Comparison of ENCODE assay signal across 40 mouse cellular contexts in the genomic region with DNA sequence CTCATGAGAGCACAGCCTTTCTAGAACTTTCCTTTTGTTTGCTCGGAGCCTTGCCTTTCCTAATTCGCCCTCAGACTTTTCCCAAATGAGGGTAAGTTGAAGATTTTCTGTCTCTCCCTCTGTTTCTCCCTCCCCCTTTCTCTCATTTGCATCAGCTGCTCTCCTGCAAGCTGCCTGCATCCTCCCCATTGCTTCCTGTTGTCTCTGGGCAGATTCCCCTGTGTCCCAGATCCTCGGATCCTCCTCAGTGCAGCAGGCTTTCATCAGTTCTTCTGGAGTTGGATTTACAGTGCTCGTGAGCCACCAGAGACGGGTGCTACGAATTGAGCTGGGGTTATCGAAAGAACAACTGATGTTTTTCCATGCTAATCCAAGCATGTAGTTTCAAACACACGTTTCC. TPM values are rescaled to one million over a fixed set of nuclear protein-coding genes. Genes with fewer than 3 reads are reported as not detected.
"Had no signal": no experiment of that assay in that cellular context is flagged by ENCODE, and none has a peak within 500 bp of the region (broad histone marks: within the 10 kb centered on the region; RNA-seq: fewer than 3 reads in every experiment).

No protein-coding gene starts in this region.

- H3K9ac ChIP-seq: heart, embryonic 12.5 days; hindbrain, embryonic 12.5 days; hindbrain, embryonic 14.5 days; intestine, embryonic 15.5 days; limb, embryonic 13.5 days; limb, embryonic 15.5 days had no signal

- H3K4me1 ChIP-seq: heart, embryonic 12.5 days; hindbrain, embryonic 10.5 days; hindbrain, embryonic 12.5 days; limb, embryonic 13.5 days; limb, embryonic 15.5 days had no signal

- DNase-seq: gastrocnemius, adult 2 months; gastrocnemius, postnatal 10 days; gastrocnemius, postnatal 25 days; heart, adult 18-20 months; heart, postnatal 10 days; heart, postnatal 4 days; kidney, adult 18-20 months; kidney, adult 8-10 months; kidney, postnatal 10 days; kidney, postnatal 4 days; layer of hippocampus, adult 9-11 months; layer of hippocampus, postnatal 36 days; left cerebral cortex, postnatal 4 days had no signal

- H3K27ac ChIP-seq: gastrocnemius, adult 2 months; heart, embryonic 10.5 days; hindbrain, embryonic 10.5 days; hindbrain, embryonic 12.5 days; hindbrain, embryonic 14.5 days; intestine, embryonic 15.5 days; layer of hippocampus, adult 2 months; limb, embryonic 13.5 days; limb, embryonic 15.5 days had no signal

- H3K4me3 ChIP-seq: gastrocnemius, adult 2 months; heart, embryonic 10.5 days; heart, embryonic 12.5 days; hindbrain, embryonic 10.5 days; hindbrain, embryonic 12.5 days; intestine, embryonic 15.5 days; layer of hippocampus, adult 2 months; limb, embryonic 13.5 days; limb, embryonic 15.5 days had no signal

- ATAC-seq: hindbrain, embryonic 16.5 days; inflammation-experienced regulatory T-cells, adult 6 months; intestine, embryonic 15.5 days; intestine, postnatal 0 days had no signal

- H3K36me3 ChIP-seq: heart, embryonic 10.5 days; heart, embryonic 12.5 days; hindbrain, embryonic 10.5 days; hindbrain, embryonic 12.5 days; intestine, embryonic 15.5 days; limb, embryonic 13.5 days; limb, embryonic 15.5 days had no signal

- H3K9me3 ChIP-seq: heart, embryonic 10.5 days; heart, embryonic 12.5 days; hindbrain, embryonic 10.5 days; hindbrain, embryonic 12.5 days; intestine, embryonic 15.5 days; limb, embryonic 13.5 days; limb, embryonic 15.5 days had no signal

- H3K4me2 ChIP-seq: heart, embryonic 12.5 days; hindbrain, embryonic 12.5 days; hindbrain, embryonic 14.5 days; intestine, embryonic 15.5 days; limb, embryonic 13.5 days; limb, embryonic 15.5 days had no signal

- H3K27me3 ChIP-seq: heart, embryonic 12.5 days; hindbrain, embryonic 12.5 days; intestine, embryonic 15.5 days; limb, embryonic 13.5 days; limb, embryonic 15.5 days had no signal

RNA-seq across cellular contexts. Expression of a gene that starts 2.6 kb away (rescaled TPM):
- total RNA-seq: gastrocnemius, adult 2 months; gastrocnemius, postnatal 10 days; gastrocnemius, postnatal 25 days; gastrocnemius, postnatal 4 days; granulocyte monocyte progenitor cell, adult 5-6 weeks; heart, adult 18-20 months; heart, adult 8-10 months; heart, postnatal 10 days; heart, postnatal 25 days; heart, postnatal 4 days; layer of hippocampus, adult 2 months; layer of hippocampus, postnatal 14 days; layer of hippocampus, postnatal 36 days; left cerebral cortex, adult 18-20 months; left cerebral cortex, adult 8-10 months; left cerebral cortex, postnatal 10 days; left cerebral cortex, postnatal 25 days; left cerebral cortex, postnatal 4 days; liver, adult 2 months had no signal
- polyA plus RNA-seq: heart, embryonic 10.5 days; heart, embryonic 12.5 days; heart, embryonic 14.5 days; heart, embryonic 16.5 days; hindbrain, embryonic 10.5 days; hindbrain, embryonic 12.5 days; hindbrain, embryonic 14.5 days; hindbrain, embryonic 16.5 days; inflammation-experienced regulatory T-cells, adult 6 months; intestine, embryonic 15.5 days; intestine, postnatal 0 days; kidney, embryonic 14.5 days; kidney, embryonic 16.5 days; limb, embryonic 11.5 days; limb, embryonic 13.5 days; limb, embryonic 15.5 days; liver, adult 2 months had no signal

RNA-seq across cellular contexts. Expression of a gene that starts 6.8 kb away (rescaled TPM):
- total RNA-seq: gastrocnemius, adult 2 months; gastrocnemius, postnatal 10 days; gastrocnemius, postnatal 25 days; gastrocnemius, postnatal 4 days; granulocyte monocyte progenitor cell, adult 5-6 weeks; heart, adult 18-20 months; heart, adult 8-10 months; heart, postnatal 10 days; heart, postnatal 25 days; heart, postnatal 4 days; layer of hippocampus, adult 2 months; layer of hippocampus, postnatal 14 days; layer of hippocampus, postnatal 36 days; left cerebral cortex, adult 18-20 months; left cerebral cortex, adult 8-10 months; left cerebral cortex, postnatal 10 days; left cerebral cortex, postnatal 25 days; left cerebral cortex, postnatal 4 days; liver, adult 2 months had no signal
- polyA plus RNA-seq: heart, embryonic 10.5 days; heart, embryonic 12.5 days; heart, embryonic 14.5 days; heart, embryonic 16.5 days; hindbrain, embryonic 10.5 days; hindbrain, embryonic 12.5 days; hindbrain, embryonic 14.5 days; hindbrain, embryonic 16.5 days; inflammation-experienced regulatory T-cells, adult 6 months; intestine, embryonic 15.5 days; intestine, postnatal 0 days; kidney, embryonic 14.5 days; kidney, embryonic 16.5 days; limb, embryonic 11.5 days; limb, embryonic 13.5 days; limb, embryonic 15.5 days; liver, adult 2 months had no signal

RNA-seq across cellular contexts. Expression of a gene that starts 49.7 kb away (rescaled TPM):
- total RNA-seq: gastrocnemius, adult 2 months; gastrocnemius, postnatal 10 days; gastrocnemius, postnatal 25 days; gastrocnemius, postnatal 4 days; granulocyte monocyte progenitor cell, adult 5-6 weeks; heart, adult 18-20 months; heart, adult 8-10 months; heart, postnatal 10 days; heart, postnatal 25 days; heart, postnatal 4 days; layer of hippocampus, adult 2 months; layer of hippocampus, postnatal 36 days; left cerebral cortex, adult 18-20 months; left cerebral cortex, postnatal 25 days; liver, adult 2 months had no signal
- polyA plus RNA-seq: heart, embryonic 10.5 days; heart, embryonic 12.5 days; heart, embryonic 14.5 days; heart, embryonic 16.5 days; hindbrain, embryonic 10.5 days; hindbrain, embryonic 12.5 days; hindbrain, embryonic 14.5 days; hindbrain, embryonic 16.5 days; inflammation-experienced regulatory T-cells, adult 6 months; intestine, embryonic 15.5 days; intestine, postnatal 0 days; kidney, embryonic 14.5 days; kidney, embryonic 16.5 days; limb, embryonic 11.5 days; limb, embryonic 13.5 days; limb, embryonic 15.5 days; liver, adult 2 months had no signal
